Mouse (Mus musculus) T-helper 1 cell (primary cell): ENCODE measurements around the gene Dhrs7.
"Not testable (repeated sequence)": the region's sequence is repeated elsewhere in the genome, so short reads cannot be mapped to it uniquely, and the experiment has no call there.

ENCODE experiments used
- in situ Hi-C: fragments of 300-600 bp; cut with MboI, MseI; formaldehyde crosslinking; loops from one replicate; pipeline ENCODE4 v1.15.1; 2025; ENCODE audit warnings: high pct_unique_total_duplicates

Gene Dhrs7

GRCm38 (mm10) chr12:72664735-72665337 lies at the start of gene Dhrs7:
Gene Dhrs7 (minus strand): TSS chr12:72664909.
- in situ Hi-C loops, result no loop called here

GRCm38 (mm10) chr12:72709981-72710380 lies 45.3 kb upstream of the Dhrs7 start:
- in situ Hi-C loops, result no loop called here

- in situ Hi-C loops, result no loop called here
Observed at GRCm38 (mm10) chr12:72704068-72704467, 39.4 kb upstream of the Dhrs7 start.

GRCm38 (mm10) chr12:72700013-72700412 lies 35.3 kb upstream of the Dhrs7 start:
- in situ Hi-C loops, result no loop called here

- in situ Hi-C loops, result loop anchor here (10.0 kb wide), 1 partner anchor 230 kb away; no protein-coding TSS in a partner anchor
Observed at GRCm38 (mm10) chr12:72694901-72695463, 30.3 kb upstream of the Dhrs7 start.

GRCm38 (mm10) chr12:72694438-72694837 lies 29.7 kb upstream of the Dhrs7 start:
- in situ Hi-C loops, result loop anchor here (10.0 kb wide), 1 partner anchor 230 kb away; no protein-coding TSS in a partner anchor

- in situ Hi-C loops, result loop anchor here (10.0 kb wide), 1 partner anchor 229 kb away; no protein-coding TSS in a partner anchor
Observed at GRCm38 (mm10) chr12:72693895-72694294, 29.2 kb upstream of the Dhrs7 start.

GRCm38 (mm10) chr12:72688281-72688680 lies 23.6 kb upstream of the Dhrs7 start:
- in situ Hi-C loops, result not testable (repeated sequence)

GRCm38 (mm10) chr12:72687741-72688140 lies 23.0 kb upstream of the Dhrs7 start:
- in situ Hi-C loops, result not testable (repeated sequence)

GRCm38 (mm10) chr12:72686566-72686965 lies 21.9 kb upstream of the Dhrs7 start:
- in situ Hi-C loops, result not testable (repeated sequence)

- in situ Hi-C loops, result no loop called here
Observed at GRCm38 (mm10) chr12:72683612-72684011, 18.9 kb upstream of the Dhrs7 start.

GRCm38 (mm10) chr12:72682511-72683282 lies 18.0 kb upstream of the Dhrs7 start:
- in situ Hi-C loops, result no loop called here

GRCm38 (mm10) chr12:72681919-72682318 lies 17.2 kb upstream of the Dhrs7 start:
- in situ Hi-C loops, result no loop called here

- in situ Hi-C loops, result loop anchor here (10.0 kb wide), 1 partner anchor 575 kb away; no protein-coding TSS in a partner anchor
Observed at GRCm38 (mm10) chr12:72679635-72680034, 14.9 kb upstream of the Dhrs7 start.

GRCm38 (mm10) chr12:72674820-72675219 lies 10.1 kb upstream of the Dhrs7 start:
- in situ Hi-C loops, result loop anchor here (10.0 kb wide), 1 partner anchor 570 kb away; no protein-coding TSS in a partner anchor

GRCm38 (mm10) chr12:72674079-72674797 lies 9.5 kb upstream of the Dhrs7 start:
- in situ Hi-C loops, result loop anchor here (10.0 kb wide), 1 partner anchor 569 kb away; no protein-coding TSS in a partner anchor

GRCm38 (mm10) chr12:72671516-72672135 lies 6.9 kb upstream of the Dhrs7 start:
- in situ Hi-C loops, result loop anchor here (10.0 kb wide), 1 partner anchor 567 kb away; no protein-coding TSS in a partner anchor

GRCm38 (mm10) chr12:72670921-72671320 lies 6.2 kb upstream of the Dhrs7 start:
- in situ Hi-C loops, result loop anchor here (10.0 kb wide), 1 partner anchor 566 kb away; no protein-coding TSS in a partner anchor

GRCm38 (mm10) chr12:72667868-72668469 lies 3.3 kb upstream of the Dhrs7 start:
- in situ Hi-C loops, result no loop called here

GRCm38 (mm10) chr12:72666015-72666414 lies 1.3 kb upstream of the Dhrs7 start:
- in situ Hi-C loops, result no loop called here
